In genomic region chr2:122534671-122535070, GRCm38 (mm10) we compare ENCODE assay signal across 36 mouse cellular contexts. TPM values are rescaled to one million over a fixed set of nuclear protein-coding genes. Genes with fewer than 3 reads are reported as not detected.
"Had no signal": no experiment of that assay in that cellular context is flagged by ENCODE, and none has a peak within 500 bp of the region (broad histone marks: within the 10 kb centered on the region; RNA-seq: fewer than 3 reads in every experiment).

No protein-coding gene starts in this region.

- H3K9ac ChIP-seq: heart, embryonic 12.5 days; hindbrain, embryonic 14.5 days; intestine, embryonic 15.5 days; kidney, embryonic 15.5 days; limb, embryonic 13.5 days; limb, embryonic 15.5 days; liver, embryonic 13.5 days had no signal

- H3K27me3 ChIP-seq: heart, embryonic 12.5 days; intestine, embryonic 15.5 days; kidney, embryonic 15.5 days; limb, embryonic 13.5 days; limb, embryonic 15.5 days; liver, embryonic 13.5 days had no signal

- DNase-seq: gastrocnemius, adult 2 months; gastrocnemius, postnatal 10 days; gastrocnemius, postnatal 25 days; heart, adult 18-20 months; heart, postnatal 14 days; heart, postnatal 36 days; kidney, adult 18-20 months; kidney, adult 8-10 months; kidney, postnatal 14 days; kidney, postnatal 36 days; layer of hippocampus, adult 9-11 months; layer of hippocampus, postnatal 36 days; left cerebral cortex, postnatal 4 days; liver, embryonic 13.5 days had no signal

- H3K9me3 ChIP-seq: heart, embryonic 10.5 days; heart, embryonic 12.5 days; intestine, embryonic 15.5 days; kidney, embryonic 15.5 days; limb, embryonic 13.5 days; limb, embryonic 15.5 days; liver, embryonic 13.5 days had no signal

- H3K4me1 ChIP-seq: heart, embryonic 10.5 days; heart, embryonic 12.5 days; intestine, embryonic 15.5 days; kidney, embryonic 15.5 days; limb, embryonic 13.5 days; limb, embryonic 15.5 days; liver, embryonic 13.5 days had no signal

- ATAC-seq: hindbrain, embryonic 16.5 days; inflammation-experienced regulatory T-cells, adult 6 months; intestine, embryonic 15.5 days; intestine, postnatal 0 days had no signal

- H3K4me2 ChIP-seq: heart, embryonic 12.5 days; hindbrain, embryonic 14.5 days; intestine, embryonic 15.5 days; kidney, embryonic 15.5 days; limb, embryonic 13.5 days; limb, embryonic 15.5 days; liver, embryonic 11.5 days; liver, embryonic 13.5 days had no signal

- H3K4me3 ChIP-seq: gastrocnemius, adult 2 months; heart, embryonic 10.5 days; heart, embryonic 12.5 days; intestine, embryonic 15.5 days; kidney, embryonic 15.5 days; limb, embryonic 13.5 days; limb, embryonic 15.5 days; liver, embryonic 13.5 days had no signal

- H3K27ac ChIP-seq: gastrocnemius, adult 2 months; heart, embryonic 10.5 days; hindbrain, embryonic 14.5 days; intestine, embryonic 15.5 days; kidney, embryonic 15.5 days; kidney, postnatal 0 days; limb, embryonic 13.5 days; limb, embryonic 15.5 days; liver, embryonic 13.5 days had no signal

- H3K36me3 ChIP-seq: heart, embryonic 10.5 days; heart, embryonic 12.5 days; intestine, embryonic 15.5 days; kidney, embryonic 15.5 days; limb, embryonic 13.5 days; limb, embryonic 15.5 days; liver, embryonic 13.5 days had no signal

RNA-seq across cellular contexts. Expression of gene Gm14085, which starts 49.9 kb away (rescaled TPM):
- total RNA-seq: hematopoietic stem cell, adult 5-6 weeks; layer of hippocampus, adult 18-20 months; layer of hippocampus, postnatal 14 days; layer of hippocampus, postnatal 36 days; left cerebral cortex, adult 18-20 months; left cerebral cortex, adult 8-10 months; left cerebral cortex, postnatal 10 days had no signal
- polyA plus RNA-seq: frontal cortex, adult 2 months; heart, embryonic 10.5 days; heart, embryonic 12.5 days; heart, embryonic 14.5 days; hindbrain, embryonic 11.5 days; hindbrain, embryonic 14.5 days; hindbrain, embryonic 16.5 days; kidney, postnatal 0 days; limb, embryonic 11.5 days; limb, embryonic 13.5 days; limb, embryonic 15.5 days; liver, embryonic 11.5 days; liver, embryonic 13.5 days had no signal
